Mouse (Mus musculus) brain, adult 10 weeks (tissue): ENCODE results near the gene Mmp3. TPM values are rescaled to one million over a fixed set of nuclear protein-coding genes. Genes with fewer than 3 reads are reported as not detected.

ENCODE experiments used
- polyA plus RNA-seq: library from polyadenylated mRNA; stranded (reverse); fragments of 350-450 nt; fragmentation: Illumina TruSeq; extraction: RNeasy Lipid Tissue Mini Kit (QIAGEN cat#74804); gene quantifications from one replicate; pipeline ENCODE4 v1.2.3, GENCODE M21; 2015; ENCODE audit warnings: low read depth, low replicate concordance

Gene Mmp3
- polyA plus RNA-seq: not detected

GRCm38 (mm10) chr9:7445522-7445921, at the start of gene Mmp3:
Gene Mmp3 (plus strand): TSS chr9:7445822.

GRCm38 (mm10) chr9:7502051-7502450, 56.4 kb downstream of the Mmp3 start, which contains the start of gene Mmp10:
Gene Mmp10 (plus strand): TSS chr9:7502352.

Other genes starting within 250 kb of the Mmp3 start
- not detected for gene Mmp13, start 173.3 kb upstream of the Mmp3 start, polyA plus RNA-seq
- gene Mmp12, start 101.4 kb upstream of the Mmp3 start, polyA plus RNA-seq: not detected
- not detected for gene Mmp1b, start 57.8 kb upstream of the Mmp3 start, polyA plus RNA-seq
- not detected for gene Mmp10, start 56.5 kb downstream of the Mmp3 start, polyA plus RNA-seq
- gene Mmp8, start 112.6 kb downstream of the Mmp3 start, polyA plus RNA-seq: not detected
- not detected for gene Mmp27, start 125.6 kb downstream of the Mmp3 start, polyA plus RNA-seq
- not detected for gene Mmp20, start 182.4 kb downstream of the Mmp3 start, polyA plus RNA-seq
- gene Mmp7, start 246.3 kb downstream of the Mmp3 start, polyA plus RNA-seq: not detected